Mouse (Mus musculus): Measurements from ENCODE around the gene Rgs9.

DNA sequence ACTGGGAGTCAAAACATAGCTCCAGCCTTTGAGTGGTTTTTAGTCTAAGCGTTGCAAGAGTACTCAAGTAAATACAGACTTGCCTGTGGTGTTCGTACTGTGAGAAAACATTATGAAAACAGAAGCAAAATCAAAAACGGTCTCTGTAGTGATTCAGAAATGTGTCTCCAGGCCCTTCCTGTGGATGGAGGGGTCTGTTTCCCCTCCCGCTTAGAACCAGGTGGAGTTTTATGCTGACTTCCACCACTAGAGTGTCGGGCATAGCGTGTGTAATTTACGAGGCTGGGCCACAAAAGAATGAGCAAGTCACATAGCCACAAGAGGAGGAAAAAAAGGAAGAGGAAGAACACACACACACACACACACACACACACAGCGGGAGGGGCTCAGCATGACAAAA, 27.6 kb downstream of the Rgs9 start:
- TF ChIP-seq CTCF (IDR thresholded peaks at IDR 0.05; ENCODE audit: extremely low read depth, insufficient read length, insufficient replicate concordance, low read depth, low read length) = no peak
- no peak for TF ChIP-seq POLR2A (IDR thresholded peaks at IDR 0.05; ENCODE audit: low read depth, low read length)

All from small intestine, adult 2 months (tissue).